Mouse (Mus musculus) T-helper 1 cell (primary cell): Measurements from ENCODE around the gene Rpp25.

Experiments used
- in situ Hi-C: fragments of 300-600 bp; cut with MboI, MseI; formaldehyde crosslinking; loops from one replicate; pipeline ENCODE4 v1.15.1; 2025; ENCODE audit warnings: high pct_unique_total_duplicates

Gene Rpp25

DNA sequence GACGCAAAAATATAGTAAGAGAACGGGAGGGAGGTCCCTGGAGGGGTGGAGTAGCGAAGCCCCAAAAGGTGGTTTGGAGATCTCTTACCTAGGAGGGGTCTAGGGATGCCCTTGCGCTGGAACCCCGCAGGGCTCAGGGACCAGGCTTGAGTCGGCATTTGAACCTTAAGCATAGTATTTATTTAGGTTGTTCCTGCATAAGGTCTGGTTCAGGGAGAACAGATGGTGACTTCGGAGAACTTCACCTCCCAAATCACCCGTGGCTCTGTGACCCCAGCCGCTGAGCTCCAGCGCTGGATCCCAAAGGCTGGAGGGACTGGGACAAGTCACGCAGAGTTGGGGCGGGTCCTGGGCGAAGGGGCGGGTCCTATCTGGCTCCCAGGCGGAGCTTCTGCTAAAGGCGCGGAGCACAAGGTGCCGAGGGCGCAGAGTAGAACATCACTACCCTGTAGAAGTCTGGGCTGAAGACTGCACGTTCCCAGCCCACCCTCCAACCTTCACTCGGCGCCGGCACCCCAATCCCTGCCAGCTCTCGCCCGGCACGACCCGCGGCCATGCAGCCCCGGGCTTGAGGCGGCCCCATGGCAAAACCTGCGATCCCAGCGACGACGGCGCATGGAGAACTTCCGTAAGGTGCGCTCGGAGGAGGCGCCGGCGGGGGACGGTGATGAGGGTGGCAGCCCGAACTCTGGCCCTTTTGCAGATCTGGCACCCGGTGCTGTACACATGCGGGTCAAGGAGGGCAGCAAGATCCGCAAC lies at the start of gene Rpp25:
Rpp25 (plus strand) TSS at position 405 of the 759 bp plus-strand sequence.
- in situ Hi-C loops: loop anchor here (5.0 kb wide), 1 partner anchor 102 kb away; no protein-coding TSS in a partner anchor

DNA sequence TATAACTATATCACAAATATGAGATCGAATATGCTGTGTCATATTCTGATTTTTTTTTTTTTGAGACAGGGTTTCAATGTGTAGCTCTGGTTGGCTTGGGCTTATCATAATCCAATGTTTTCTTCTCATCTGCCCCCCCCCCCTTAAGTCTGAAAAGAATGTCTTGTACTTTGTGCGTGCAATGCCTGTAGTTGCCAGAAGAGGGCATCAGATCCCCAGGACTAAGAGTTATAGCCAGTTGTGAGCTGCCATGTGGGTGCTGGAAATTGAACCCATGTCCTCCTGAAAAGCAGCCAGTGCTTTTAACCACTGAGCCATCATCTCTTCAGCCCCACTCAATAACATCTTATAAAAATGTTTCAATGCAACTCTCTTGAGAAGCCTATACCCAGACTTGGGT lies 44.1 kb upstream of the Rpp25 start:
- in situ Hi-C loops: no loop called here

GRCm38 (mm10) chr9:57462866-57463265 lies 41.0 kb upstream of the Rpp25 start:
- in situ Hi-C loops: no loop called here

GRCm38 (mm10) chr9:57466101-57466500 lies 37.7 kb upstream of the Rpp25 start:
- in situ Hi-C loops: no loop called here

DNA sequence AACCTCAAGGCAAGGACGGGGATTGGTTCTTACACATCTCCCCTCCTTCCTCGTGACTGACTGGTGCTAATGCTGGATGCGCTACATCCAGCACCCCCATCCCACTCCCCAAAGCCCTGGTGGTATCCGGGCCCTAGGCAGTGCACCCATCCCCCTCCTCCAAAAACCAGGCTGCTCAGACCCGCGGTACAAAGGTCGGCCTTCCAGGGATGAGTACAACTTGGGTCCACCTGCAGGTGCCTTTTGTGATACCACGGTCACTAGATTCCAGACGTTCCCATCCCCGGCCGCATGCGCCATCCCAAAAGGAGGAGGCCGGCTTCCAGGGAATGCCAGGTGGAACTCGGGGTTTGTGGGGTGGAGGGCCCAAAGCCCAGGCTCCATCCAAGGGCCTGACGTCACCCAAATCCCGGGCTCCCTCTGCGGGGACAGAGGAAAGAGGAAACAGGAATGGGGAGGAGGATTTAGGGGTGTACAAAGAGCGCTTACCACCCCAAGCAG lies 36.5 kb upstream of the Rpp25 start:
- in situ Hi-C loops: no loop called here

DNA sequence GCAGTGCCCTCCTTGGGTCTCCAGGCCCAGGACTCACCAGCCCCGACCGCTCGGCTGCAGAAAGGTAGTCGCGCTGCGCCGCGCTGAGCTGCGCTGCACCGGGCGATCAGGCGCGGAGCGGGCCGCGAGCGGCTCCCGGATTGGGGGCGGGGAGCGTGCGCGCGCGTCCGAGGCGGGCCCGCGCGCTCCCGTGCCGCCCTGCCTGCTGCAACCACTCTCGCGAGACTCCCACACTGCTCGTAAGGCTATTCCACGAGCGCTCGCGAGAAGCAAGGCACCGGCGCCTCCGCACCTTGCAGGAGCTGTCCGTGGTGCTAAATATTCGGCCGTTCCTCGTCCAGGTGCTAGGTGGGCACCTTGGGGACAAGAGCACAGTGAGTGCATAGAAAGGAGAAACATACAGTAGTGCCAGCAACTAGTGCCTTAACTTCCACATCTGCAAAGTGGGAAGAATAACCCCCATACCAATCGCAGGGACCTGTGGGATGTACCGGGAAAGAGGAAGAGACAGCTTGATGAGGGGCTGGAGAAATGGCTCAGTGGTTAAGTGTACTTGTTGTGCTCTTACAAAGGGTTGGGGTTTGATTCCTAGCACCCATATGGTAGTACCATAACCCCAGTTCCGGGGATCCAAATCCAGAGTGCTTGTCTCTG lies 35.8 kb upstream of the Rpp25 start, which contains the start of gene Scamp5:
Scamp5 (minus strand) TSS at position 165 of the 654 bp plus-strand sequence.
- in situ Hi-C loops: no loop called here

DNA sequence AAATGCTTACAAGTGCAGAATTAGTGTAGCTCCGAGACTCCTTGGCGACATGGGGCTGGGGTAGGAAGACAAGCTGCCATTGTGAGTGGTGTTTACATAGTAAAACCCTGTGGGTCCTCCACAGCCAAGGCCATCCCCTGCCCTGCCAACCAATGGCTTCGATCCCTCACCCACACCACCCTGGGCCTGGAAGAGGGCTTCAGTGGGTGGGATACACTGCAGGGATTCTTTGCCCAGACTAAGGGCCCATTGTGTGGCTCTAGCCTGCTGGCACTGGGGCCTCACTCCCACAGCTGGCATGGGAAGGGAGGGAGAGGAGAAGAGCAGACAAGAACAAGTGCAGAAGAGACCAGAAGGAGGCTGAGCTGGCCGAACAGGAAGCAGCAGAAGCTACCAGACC lies 34.9 kb upstream of the Rpp25 start:
- in situ Hi-C loops: no loop called here

GRCm38 (mm10) chr9:57485774-57486173 lies 18.1 kb upstream of the Rpp25 start:
- in situ Hi-C loops: no loop called here

DNA sequence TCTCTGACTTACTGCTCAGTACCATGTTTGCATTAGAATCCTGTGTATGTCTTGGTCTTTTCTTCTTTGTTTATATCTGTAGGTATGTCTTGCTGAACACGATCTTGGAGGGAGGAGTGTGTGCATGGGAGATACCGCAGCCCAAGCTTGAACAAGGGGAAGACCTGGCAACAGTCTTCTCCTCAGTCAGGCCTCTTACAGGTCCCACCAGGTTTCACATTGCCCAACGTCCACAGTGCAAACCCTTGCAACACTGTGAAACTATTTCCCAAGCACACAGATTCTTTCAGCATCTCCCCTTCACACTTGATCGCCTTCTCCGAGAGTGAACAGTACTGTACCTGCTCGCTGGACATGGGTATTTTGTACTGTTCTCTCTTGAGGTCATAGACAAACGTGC lies 16.0 kb upstream of the Rpp25 start:
- in situ Hi-C loops: no loop called here

- in situ Hi-C loops: no loop called here
Measured at GRCm38 (mm10) chr9:57493532-57493931, 10.3 kb upstream of the Rpp25 start.

GRCm38 (mm10) chr9:57494970-57495369 lies 8.9 kb upstream of the Rpp25 start:
- in situ Hi-C loops: no loop called here

DNA sequence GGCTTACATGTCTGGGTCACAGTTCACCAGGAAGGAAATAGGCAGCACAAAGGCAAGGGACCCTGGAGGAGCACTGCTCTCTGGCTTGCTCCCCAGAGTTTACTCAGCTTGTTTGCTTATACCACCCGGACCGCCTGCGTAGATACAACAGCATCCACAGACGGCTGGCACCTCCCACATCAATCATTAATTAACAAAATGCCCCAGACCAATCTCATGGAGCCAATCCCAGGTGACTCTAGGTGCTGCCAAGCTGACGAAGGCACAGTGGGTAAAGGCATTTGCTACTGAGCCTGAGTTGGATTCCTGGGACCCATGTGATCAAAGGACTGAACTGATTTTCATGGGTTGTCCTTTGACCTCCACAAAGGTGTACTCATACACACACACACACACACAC lies 6.6 kb upstream of the Rpp25 start:
- in situ Hi-C loops: no loop called here

DNA sequence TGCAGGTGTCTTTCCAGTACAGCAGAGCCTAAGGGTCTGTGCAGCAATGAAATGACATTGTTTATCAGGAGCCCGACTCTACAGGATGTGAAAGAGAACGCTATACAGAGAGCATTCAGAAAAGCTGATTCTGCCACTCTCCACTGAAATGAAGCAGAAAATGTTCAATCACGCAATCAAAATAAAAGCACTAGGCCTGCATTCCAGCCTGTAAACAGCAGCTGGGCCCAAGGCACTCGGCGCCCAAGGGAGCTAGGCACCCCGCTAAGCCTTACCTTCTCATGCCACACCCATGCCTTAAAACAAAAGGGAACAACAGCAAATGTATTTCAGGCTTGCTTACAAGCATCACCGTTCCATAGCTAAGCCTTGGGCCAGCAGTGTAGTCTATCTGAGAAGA lies 5.3 kb upstream of the Rpp25 start:
- in situ Hi-C loops: no loop called here

- in situ Hi-C loops: loop anchor here (5.0 kb wide), 1 partner anchor 99 kb away; no protein-coding TSS in a partner anchor
Measured at GRCm38 (mm10) chr9:57501452-57501851, 2.4 kb upstream of the Rpp25 start.

DNA sequence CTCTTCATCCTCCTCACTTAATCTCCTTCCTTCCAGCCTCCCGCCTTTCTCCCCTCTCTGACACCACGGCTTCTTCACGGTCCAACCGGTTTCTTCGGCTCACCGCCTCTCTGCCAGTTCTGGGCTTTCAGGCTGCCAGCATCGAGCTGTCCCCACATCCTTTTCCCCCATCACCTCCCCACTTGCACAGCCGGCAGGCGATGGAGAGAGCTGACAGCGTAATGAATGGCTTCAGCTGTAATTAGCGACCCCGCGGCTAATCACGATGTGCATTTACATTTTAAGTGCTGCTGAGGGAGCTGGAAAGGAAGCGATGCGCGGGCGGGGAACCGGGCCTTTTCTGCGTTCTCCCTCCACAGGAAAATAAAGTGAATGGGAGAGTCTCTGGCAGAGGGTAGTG lies 2.0 kb upstream of the Rpp25 start:
- in situ Hi-C loops: loop anchor here (5.0 kb wide), 1 partner anchor 100 kb away; no protein-coding TSS in a partner anchor

DNA sequence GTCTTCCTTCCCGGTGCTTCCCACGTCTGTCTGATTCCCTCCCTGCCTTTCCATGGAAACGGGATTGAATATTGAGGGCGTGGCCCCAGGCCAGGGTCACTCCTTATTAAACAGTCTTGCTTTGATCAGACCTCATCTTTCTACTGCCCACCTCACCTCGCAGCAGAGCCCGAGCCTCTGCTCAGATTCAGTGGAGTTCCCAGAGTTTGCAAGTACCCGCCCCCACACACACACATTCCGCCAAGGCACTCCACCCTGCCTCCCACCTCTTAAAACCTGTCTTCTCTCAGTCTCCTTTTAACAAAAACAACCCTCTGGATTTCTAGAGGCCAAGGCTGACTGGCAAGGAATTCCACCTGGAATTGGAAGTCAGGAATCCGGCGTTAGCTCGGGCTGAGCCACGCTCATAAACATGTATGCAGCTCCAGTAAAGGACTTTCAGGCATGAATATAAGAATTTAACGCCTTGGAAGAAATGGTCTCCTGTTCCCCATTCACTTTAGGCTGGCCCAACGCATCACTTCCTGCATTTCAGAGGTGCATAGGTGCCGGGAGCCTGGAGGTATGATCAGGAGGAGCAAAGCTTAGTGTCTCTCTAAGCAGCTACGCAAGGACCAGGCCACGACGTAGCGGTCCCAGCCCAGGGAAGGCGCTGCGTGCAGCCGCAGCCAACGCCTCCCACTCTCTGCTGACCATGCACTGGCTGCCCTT lies 760 bp upstream of the Rpp25 start:
- in situ Hi-C loops: loop anchor here (5.0 kb wide), 1 partner anchor 101 kb away; no protein-coding TSS in a partner anchor

DNA sequence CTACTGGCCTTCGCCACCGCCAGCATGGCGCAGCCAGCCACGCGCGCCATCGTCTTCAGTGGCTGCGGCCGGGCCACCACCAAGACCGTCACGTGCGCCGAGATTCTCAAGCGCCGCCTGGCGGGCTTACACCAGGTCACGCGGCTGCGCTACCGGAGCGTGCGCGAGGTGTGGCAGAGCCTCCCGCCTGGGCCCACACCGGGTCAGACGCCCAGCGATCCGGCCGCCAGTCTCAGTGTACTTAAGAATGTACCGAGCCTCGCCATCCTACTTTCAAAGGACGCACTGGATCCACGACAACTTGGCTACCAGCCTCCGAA lies 515 bp downstream of the Rpp25 start:
- in situ Hi-C loops: loop anchor here (5.0 kb wide), 1 partner anchor 102 kb away; no protein-coding TSS in a partner anchor

- in situ Hi-C loops: loop anchor here (5.0 kb wide), 1 partner anchor 103 kb away; no protein-coding TSS in a partner anchor
Measured at GRCm38 (mm10) chr9:57504891-57505290, 1.1 kb downstream of the Rpp25 start.

GRCm38 (mm10) chr9:57505700-57506099 lies 1.9 kb downstream of the Rpp25 start:
- in situ Hi-C loops: no loop called here

GRCm38 (mm10) chr9:57510577-57510976 lies 6.8 kb downstream of the Rpp25 start:
- in situ Hi-C loops: no loop called here

- in situ Hi-C loops: no loop called here
Measured at GRCm38 (mm10) chr9:57517113-57517512, 13.3 kb downstream of the Rpp25 start.
